Mouse (Mus musculus) heart, postnatal 0 days (tissue): Measurements from ENCODE around the gene Tulp2. TPM values are rescaled to one million over a fixed set of nuclear protein-coding genes. Genes with fewer than 3 reads are reported as not detected.
"Not testable (repeated sequence)": the region's sequence is repeated elsewhere in the genome, so short reads cannot be mapped to it uniquely, and the experiment has no call there.

Experiments
- ATAC-seq: fragments of 200-750 bp; cut with Nextera tagmentation; 2 replicates; pipeline ENCODE4 v1.8.0; 2017; ENCODE audit warnings: low read depth, moderate number of reproducible peaks, moderate library complexity; ENCODE audit not compliant: insufficient read depth
- DNase-seq: peaks from one replicate; pipeline ENCODE4 v3.0.0-alpha.2; 2016; ENCODE audit warnings: low spot score
- H3K27ac ChIP-seq: fragments of 300-500 bp; sonication (generic); 2 replicates; pipeline ENCODE4 v1.5.1; 2014; ENCODE audit warnings: low read depth, mild to moderate bottlenecking
- H3K27me3 ChIP-seq: fragments of 300-500 bp; sonication (generic); 2 replicates; pipeline ENCODE4 v1.6.1; 2014; ENCODE audit warnings: low read length, mixed read lengths; ENCODE audit not compliant: control insufficient read depth, insufficient read depth
- H3K36me3 ChIP-seq: fragments of 300-500 bp; sonication (generic); replicated peaks from 2 replicates; pipeline ENCODE4 v1.6.1; 2014; ENCODE audit warnings: low read length, mixed read lengths; ENCODE audit not compliant: control insufficient read depth, insufficient read depth
- H3K4me1 ChIP-seq: fragments of 300-500 bp; sonication (generic); 2 replicates; pipeline ENCODE4 v1.6.1; 2014; ENCODE audit warnings: antibody characterized with exemption; ENCODE audit not compliant: control insufficient read depth, insufficient read depth
- H3K4me2 ChIP-seq: fragments of 300-500 bp; sonication (generic); 2 replicates; pipeline ENCODE4 v1.6.1; 2014; ENCODE audit warnings: low read depth, mild to moderate bottlenecking, low read length, moderate library complexity
- H3K4me3 ChIP-seq: fragments of 300-500 bp; sonication (generic); 2 replicates; pipeline ENCODE4 v1.5.1; 2014; ENCODE audit warnings: low read depth, low read length
- H3K9ac ChIP-seq: fragments of 300-500 bp; sonication (generic); replicated peaks from 2 replicates; pipeline ENCODE4 v1.6.1; 2014; ENCODE audit warnings: low read depth, low read length, mixed read lengths
- H3K9me3 ChIP-seq: fragments of 300-500 bp; sonication (generic); replicated peaks from 2 replicates; pipeline ENCODE4 v1.6.1; 2016; ENCODE audit warnings: low read length; ENCODE audit not compliant: control insufficient read depth
- CTCF ChIP-seq: IDR thresholded peaks from 2 replicates; pipeline ENCODE4 v1.5.1; 2016; ENCODE audit warnings: antibody characterized with exemption, control low read depth, low read depth
- EP300 ChIP-seq: IDR thresholded peaks from 2 replicates; pipeline ENCODE4 v1.6.1; 2016; ENCODE audit warnings: antibody characterized with exemption, low read depth
- WGBS: fragments of 180-500 bp; shearing (Covaris S2); extraction: QIAGEN DNeasy Blood & Tissue Kit; methylation state at CpG from one replicate; pipeline ENCODE4 v1.1.7; 2014; 5-methylcytosine and 5-hydroxymethylcytosine counted together
- polyA plus RNA-seq: library from polyadenylated mRNA; unstranded; fragments of >200 nt; fragmentation: Nextera tagmentation; extraction: Ambion mirVana; gene quantifications from 2 replicates; pipeline ENCODE4 v1.2.1, GENCODE M21; 2015
- total RNA-seq: library from RNA; depleted of rRNA; stranded (reverse); fragments of >200 nt; gene quantifications from 2 replicates; pipeline ENCODE4 v1.2.3, GENCODE M21; 2014; ENCODE audit warnings: low replicate concordance

Gene Tulp2
- total and polyA plus RNA-seq, 2 experiments from 2014 or later: 0.20 TPM; not detected in 1

DNA sequence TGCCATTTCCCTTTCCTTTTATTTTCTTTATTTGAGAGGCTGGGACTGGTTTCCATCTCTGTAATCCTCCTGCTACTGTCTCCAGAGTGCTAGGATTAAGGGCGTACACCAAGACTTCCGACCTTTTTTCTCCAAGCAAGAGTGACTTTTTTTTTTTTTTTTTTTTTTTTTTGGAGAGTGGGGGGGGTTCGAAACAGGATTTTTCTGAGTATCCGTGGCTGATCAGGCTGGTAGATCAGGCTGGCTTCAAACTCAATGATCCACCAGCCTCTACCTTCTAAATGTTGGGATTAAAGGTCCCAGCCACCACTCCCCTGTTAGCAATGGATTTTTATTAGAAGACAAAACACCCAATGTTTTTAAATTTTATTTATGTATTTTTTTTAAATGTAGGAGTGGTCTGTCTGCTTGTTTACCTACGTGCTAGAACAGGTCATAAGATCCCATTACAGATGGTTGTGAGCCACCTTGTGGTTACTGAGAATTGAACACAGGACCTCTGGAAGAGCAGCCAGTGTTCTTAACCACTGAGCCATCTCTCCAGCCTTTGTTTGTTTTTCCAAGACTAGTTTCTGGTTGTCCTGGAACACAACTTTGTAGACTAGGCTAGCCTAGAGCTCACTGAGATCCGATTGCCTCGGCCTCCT lies 44.9 kb downstream of the Tulp2 start:
- peak overlapping the region; percentile 74 for H3K4me2 ChIP-seq
- peaks cover 42% of the 10 kb centered on the region for H3K4me1 ChIP-seq
- peak; percentile 43 for TF ChIP-seq EP300
- peak; percentile 26; the same call in 1 of the 2 replicates for TF ChIP-seq CTCF
- H3K27me3 ChIP-seq: no peaks in the 10 kb centered on the region
- DNase-seq: no peak
- peak overlapping the region; percentile 85 for H3K9ac ChIP-seq
- no peak for ATAC-seq
- H3K36me3 ChIP-seq: peaks cover 12% of the 10 kb centered on the region; the same call in 1 of the 2 replicates
- H3K4me3 ChIP-seq: peak overlapping the region; percentile 76
- peak overlapping the region; percentile 97 for H3K27ac ChIP-seq
- WGBS: 19% methylated on average over 7 of the region's 7 CpGs
- no peaks in the 10 kb centered on the region for H3K9me3 ChIP-seq

- ATAC-seq, H3K9me3 ChIP-seq, H3K27ac ChIP-seq, DNase-seq, H3K27me3 ChIP-seq, H3K9ac ChIP-seq, H3K4me3 ChIP-seq, H3K4me2 ChIP-seq: not testable (repeated sequence)
- WGBS: 82% methylated on average over 6 of the region's 6 CpGs
- H3K36me3 ChIP-seq: peaks cover 12% of the 10 kb centered on the region; the same call in 1 of the 2 replicates
- peaks cover 40% of the 10 kb centered on the region for H3K4me1 ChIP-seq
Observed at GRCm38 (mm10) chr7:45527169-45527568, 45.5 kb downstream of the Tulp2 start.

DNA sequence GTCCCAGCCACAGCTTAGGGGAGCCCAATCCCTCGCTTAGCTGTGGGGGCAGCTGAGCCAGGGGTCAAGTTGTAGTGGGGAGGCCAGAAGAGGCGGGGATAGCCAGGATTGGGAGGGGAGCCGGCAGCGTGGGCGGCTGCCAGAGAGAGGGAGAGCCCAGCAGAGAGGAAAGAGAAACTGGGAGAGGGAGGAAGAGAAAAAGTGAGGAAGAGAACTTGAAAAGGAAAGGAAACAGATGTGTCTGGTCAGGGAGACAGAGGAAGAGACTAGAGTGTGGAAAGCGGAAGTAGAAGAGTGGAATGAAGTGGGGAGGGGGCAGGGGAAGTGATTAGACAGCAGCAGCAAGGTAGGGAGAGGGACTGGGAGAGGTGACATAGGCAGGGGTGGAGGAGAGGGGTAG lies 47.8 kb downstream of the Tulp2 start:
- H3K4me3 ChIP-seq: no peak overlapping the region
- 7% methylated on average over 6 of the region's 6 CpGs for WGBS
- H3K9me3 ChIP-seq: no peaks in the 10 kb centered on the region
- no peaks in the 10 kb centered on the region for H3K36me3 ChIP-seq
- DNase-seq (peak; percentile 32), ATAC-seq (no peak)
- H3K4me2 ChIP-seq: no peak overlapping the region
- H3K4me1 ChIP-seq: peaks cover 23% of the 10 kb centered on the region
- no peak overlapping the region for H3K27ac ChIP-seq
- H3K27me3 ChIP-seq: no peaks in the 10 kb centered on the region
- no peak for TF ChIP-seq EP300
- no peak for TF ChIP-seq CTCF
- H3K9ac ChIP-seq: no peak overlapping the region

DNA sequence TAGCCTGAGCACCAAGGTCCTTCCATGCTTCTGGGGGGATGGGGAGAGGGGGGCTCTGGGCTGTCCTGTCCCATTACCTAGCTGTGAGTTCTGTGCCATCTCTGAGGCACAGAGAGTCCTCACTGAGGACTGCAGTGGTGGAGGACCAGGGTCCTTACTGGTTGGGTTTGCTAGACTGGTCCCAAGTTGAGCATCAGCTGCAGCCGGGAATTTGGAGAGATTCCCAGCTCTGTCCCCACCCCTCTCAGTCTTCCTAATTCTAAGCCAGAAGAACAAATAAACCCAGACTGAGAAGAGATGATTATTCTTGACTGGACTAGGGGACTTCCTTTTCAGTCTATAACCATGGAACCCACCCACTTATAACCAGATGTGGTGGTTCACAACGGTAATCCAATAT lies 49.0 kb downstream of the Tulp2 start:
- WGBS: 49% methylated on average over 2 of the region's 2 CpGs
- Histone ChIP-seq H3K4me2 (peak overlapping the region; percentile 3; the same call in 1 of the 2 replicates), H3K27me3 (no peaks in the 10 kb centered on the region), H3K4me3 (no peak overlapping the region), H3K36me3 (no peaks in the 10 kb centered on the region), H3K9me3 (no peaks in the 10 kb centered on the region), H3K4me1 (peaks cover 16% of the 10 kb centered on the region; the same call in 1 of the 2 replicates), H3K27ac (peak overlapping the region; percentile 53; the same call in 1 of the 2 replicates), H3K9ac (no peak overlapping the region)
- DNase-seq (no peak), ATAC-seq (no peak)
- TF ChIP-seq CTCF (no peak), EP300 (no peak)

GRCm38 (mm10) chr7:45535676-45536075 lies 54.0 kb downstream of the Tulp2 start:
- no peak for TF ChIP-seq EP300
- no peak for TF ChIP-seq CTCF
- no peak for DNase-seq
- H3K27ac ChIP-seq: no peak overlapping the region
- no peak overlapping the region for H3K9ac ChIP-seq
- H3K4me1 ChIP-seq: 0 out of 2 replicates have a peak, but pooled peaks cover 5% of the 10 kb centered on the region
- H3K9me3 ChIP-seq: no peaks in the 10 kb centered on the region
- no peak overlapping the region for H3K4me3 ChIP-seq
- H3K36me3 ChIP-seq: no peaks in the 10 kb centered on the region
- ATAC-seq: no peak
- no peaks in the 10 kb centered on the region for H3K27me3 ChIP-seq
- 74% methylated on average over 1 of the region's 1 CpGs for WGBS
- no peak overlapping the region for H3K4me2 ChIP-seq

DNA sequence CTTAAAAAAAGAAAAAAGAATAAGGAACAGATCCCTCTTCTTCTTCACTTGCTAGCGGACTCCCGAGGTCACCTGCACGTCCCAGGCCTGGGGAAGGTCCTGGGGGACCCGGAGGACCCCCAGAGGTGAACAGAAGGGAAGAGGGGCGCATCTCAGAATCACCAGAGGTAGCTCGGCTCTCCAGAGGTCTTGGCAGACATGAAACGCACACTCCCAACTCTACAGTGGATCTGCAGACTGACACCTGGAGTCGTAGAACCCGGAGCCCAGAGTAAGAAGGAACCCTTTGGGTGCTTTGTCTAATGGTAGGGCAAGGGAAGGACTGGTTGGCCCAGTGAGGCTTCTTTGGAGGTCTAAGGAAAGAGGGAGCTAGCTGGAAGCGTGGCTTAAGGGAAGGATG lies 55.9 kb downstream of the Tulp2 start:
- ATAC-seq (no peak; the same call in 1 of the 2 replicates), DNase-seq (no peak)
- 84% methylated on average over 10 of the region's 10 CpGs for WGBS
- no peak overlapping the region for H3K9ac ChIP-seq
- H3K4me2 ChIP-seq: peak overlapping the region; percentile 82
- H3K27me3 ChIP-seq: no peaks in the 10 kb centered on the region
- TF ChIP-seq CTCF (no peak), EP300 (no peak)
- H3K9me3 ChIP-seq: no peaks in the 10 kb centered on the region
- 0 out of 2 replicates have a peak, but pooled peaks cover 5% of the 10 kb centered on the region for H3K4me1 ChIP-seq
- peak overlapping the region; percentile 49 for H3K4me3 ChIP-seq
- no peak overlapping the region for H3K27ac ChIP-seq
- H3K36me3 ChIP-seq: no peaks in the 10 kb centered on the region
